Comparison of ENCODE assay signal across 1 mouse cellular context in the genomic region with DNA sequence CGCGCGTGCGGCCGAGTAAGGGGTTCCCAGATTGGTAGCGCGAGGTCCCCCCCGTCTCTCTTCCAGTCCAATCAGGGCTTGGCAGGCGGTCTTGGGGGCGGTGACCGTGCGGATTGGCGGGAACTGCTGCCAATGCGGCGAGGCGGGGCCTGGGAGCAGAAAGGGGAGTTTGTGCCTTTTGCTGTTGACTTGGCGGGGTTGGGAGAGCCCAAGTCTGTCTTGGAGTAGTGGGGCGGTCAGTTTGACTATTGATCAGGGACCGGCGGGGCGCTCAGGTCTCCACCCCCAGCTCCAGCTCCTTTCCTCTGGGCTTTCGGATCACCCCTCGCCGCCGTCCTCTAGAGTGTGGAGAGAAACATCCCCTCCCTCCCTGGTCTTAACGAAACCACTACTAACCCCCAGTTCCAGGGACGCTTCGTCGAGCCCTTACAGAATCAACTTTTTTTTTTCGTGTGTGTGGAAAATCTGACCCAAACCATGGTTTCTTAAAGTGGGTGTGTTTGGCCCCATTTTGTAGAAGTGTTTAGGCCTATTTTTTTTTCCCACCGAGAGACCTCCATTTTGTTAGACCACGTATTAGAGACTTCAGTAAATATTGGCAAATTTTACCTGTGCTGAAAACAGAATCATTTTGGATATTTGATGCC.
TF ChIP-seq lines count a peak whose summit lies in the region.

No protein-coding gene starts in this region.

TF ChIP-seq in CH12.LX, 34 proteins besides CTCF, POLR2A, EP300 and RAD21:
- peak; percentile 77 for TF ChIP-seq IRF4 (IDR thresholded peaks at IDR 0.05; ENCODE audit: low read depth, low read length)
- no peak for TF ChIP-seq MEF2A (IDR thresholded peaks at IDR 0.05; ENCODE audit: borderline replicate concordance, low read depth, low read length)
- TF ChIP-seq GABPA (IDR thresholded peaks at IDR 0.05; ENCODE audit: insufficient replicate concordance, low read depth, low read length), result no peak
- TF ChIP-seq JUN (IDR thresholded peaks at IDR 0.05; ENCODE audit: insufficient read depth, low read depth, low read length), result peak; percentile 93
- 0 out of 2 replicates have a peak, but pooled peaks have one; percentile 18 for TF ChIP-seq MXI1 (IDR thresholded peaks at IDR 0.05; ENCODE audit: low read depth, low read length)
- TF ChIP-seq BHLHE40 (IDR thresholded peaks at IDR 0.05; ENCODE audit: low read depth, low read length), result no peak; the same call in 1 of the 2 replicates
- TF ChIP-seq JUND (conservative IDR thresholded peaks at IDR 0.05; ENCODE audit: low read depth, low read length), result peak; percentile 93
- TF ChIP-seq ELF1 (IDR thresholded peaks at IDR 0.05; ENCODE audit: low read depth, low read length), result peak; percentile 36; the same call in 1 of the 2 replicates
- TF ChIP-seq PAX5 (IDR thresholded peaks at IDR 0.05; ENCODE audit: low read length), result no peak
- no peak; the same call in none of the 2 replicates for TF ChIP-seq NELFE (IDR thresholded peaks at IDR 0.05; ENCODE audit: low read depth, low read length)
- no peak for TF ChIP-seq USF1 (IDR thresholded peaks at IDR 0.05; ENCODE audit: low read depth, low read length)
- peak; percentile 95 for TF ChIP-seq ZC3H11A (IDR thresholded peaks at IDR 0.05; ENCODE audit: low read depth, low read length)
- peak; percentile 66; the same call in 1 of the 2 replicates for TF ChIP-seq POLR2AphosphoS2 (IDR thresholded peaks at IDR 0.05; ENCODE audit: low read depth, low read length)
- TF ChIP-seq E2F4 (IDR thresholded peaks at IDR 0.05; ENCODE audit: insufficient replicate concordance, low read depth, low read length), result peak; percentile 87; the same call in 1 of the 2 replicates
- no peak for TF ChIP-seq SMC3 (IDR thresholded peaks at IDR 0.05; ENCODE audit: low read depth, low read length)
- TF ChIP-seq NRF1 (IDR thresholded peaks at IDR 0.05; ENCODE audit: low read depth, low read length), result peak; percentile 65
- TF ChIP-seq MAX (IDR thresholded peaks at IDR 0.05; ENCODE audit: low read length), result peak; percentile 14; the same call in 1 of the 2 replicates
- TF ChIP-seq TCF12 (IDR thresholded peaks at IDR 0.05; ENCODE audit: low read depth, low read length), result 0 out of 2 replicates have a peak, but pooled peaks have one; percentile 46
- peak; percentile 57; the same call in 1 of the 2 replicates for TF ChIP-seq UBTF (IDR thresholded peaks at IDR 0.05; ENCODE audit: low read depth, low read length)
- 0 out of 2 replicates have a peak, but pooled peaks have one; percentile 28 for TF ChIP-seq TBP (conservative IDR thresholded peaks at IDR 0.05; ENCODE audit: low read depth, low read length)
- peak; percentile 82 for TF ChIP-seq CHD2 (IDR thresholded peaks at IDR 0.05; ENCODE audit: low read length)
- peak; percentile 97 for TF ChIP-seq SIN3A (IDR thresholded peaks at IDR 0.05; ENCODE audit: low read length)
- no peak; the same call in 1 of the 2 replicates for TF ChIP-seq RCOR1 (conservative IDR thresholded peaks at IDR 0.05; ENCODE audit: low read depth, low read length)
- TF ChIP-seq USF2 (conservative IDR thresholded peaks at IDR 0.05; ENCODE audit: low read depth, low read length), result no peak
- TF ChIP-seq ETS1 (conservative IDR thresholded peaks at IDR 0.05; ENCODE audit: low read depth, low read length), result peak; percentile 73
- no peak for TF ChIP-seq MAFK (IDR thresholded peaks at IDR 0.05; ENCODE audit: insufficient replicate concordance, low read length)
- peak; percentile 96 for TF ChIP-seq CHD1 (IDR thresholded peaks at IDR 0.05; ENCODE audit: low read depth, low read length)
- peak; percentile 97 for TF ChIP-seq ZNF384 (IDR thresholded peaks at IDR 0.05; ENCODE audit: low read depth, low read length)
- TF ChIP-seq HCFC1 (IDR thresholded peaks at IDR 0.05; ENCODE audit: low read depth, low read length), result peak; percentile 45; the same call in 1 of the 2 replicates
- TF ChIP-seq ZKSCAN1 (IDR thresholded peaks at IDR 0.05; ENCODE audit: borderline replicate concordance, low read depth, low read length), result no peak
- peak; percentile 66; the same call in 1 of the 2 replicates for TF ChIP-seq MAZ (IDR thresholded peaks at IDR 0.05; ENCODE audit: low read depth, low read length)
- no peak for TF ChIP-seq KAT2A (IDR thresholded peaks at IDR 0.05; ENCODE audit: insufficient replicate concordance, low read length)
- TF ChIP-seq MYC (IDR thresholded peaks at IDR 0.05; ENCODE audit: low read depth, low read length), result peak; percentile 83; the same call in 1 of the 2 replicates
- peak; percentile 49; the same call in 1 of the 2 replicates for TF ChIP-seq ZMIZ1 (IDR thresholded peaks at IDR 0.05; ENCODE audit: low read depth, low read length)
